Comparison of ENCODE assay signal across 12 mouse cellular contexts in genomic region chr2:122306184-122306583, GRCm38 (mm10). TPM values are rescaled to one million over a fixed set of nuclear protein-coding genes. Genes with fewer than 3 reads are reported as not detected.
DNase-seq lines count a peak whose midpoint lies in the region; ATAC-seq lines count a peak whose summit lies in the region.
"Had no signal": no experiment of that assay in that cellular context is flagged by ENCODE, and none has a peak within 500 bp of the region (broad histone marks: within the 10 kb centered on the region; RNA-seq: fewer than 3 reads in every experiment).

No protein-coding gene starts in this region.

- H3K9ac ChIP-seq in hindbrain, embryonic 16.5 days (ENCODE audit: low read depth, low read length), result no peak overlapping the region
- H3K9ac ChIP-seq in stomach, embryonic 16.5 days (ENCODE audit: low read length), result 0 out of 2 replicates have a peak overlapping the region, but pooled peaks have one; percentile 26
- H3K9ac ChIP-seq: lung, embryonic 14.5 days had no signal

- no peak for DNase-seq in hindbrain, embryonic 10.5 days (ENCODE audit: low spot score)
- DNase-seq in right cerebral cortex, adult 18-20 months, result peak; percentile 13
- DNase-seq in right cerebral cortex, postnatal 36 days (ENCODE audit: low spot score in 2 of 2), result no peak
- peak; percentile 69 for DNase-seq in adrenal gland, postnatal 14 days
- DNase-seq in heart, adult 9 months (ENCODE audit: low spot score in 2 of 2), result no peak
- DNase-seq: gastrocnemius, postnatal 36 days; lung, embryonic 14.5 days had no signal

- H3K4me3 ChIP-seq in hindbrain, embryonic 16.5 days (ENCODE audit: low read length), result no peak overlapping the region
- H3K4me3 ChIP-seq in hindbrain, embryonic 10.5 days, result no peak overlapping the region
- no peak overlapping the region for H3K4me3 ChIP-seq in stomach, embryonic 16.5 days (replicated peaks; ENCODE audit: low read length)
- H3K4me3 ChIP-seq: forebrain, embryonic 10.5 days; limb, embryonic 10.5 days had no signal

- H3K4me2 ChIP-seq in hindbrain, embryonic 16.5 days (ENCODE audit: low read length), result no peak overlapping the region
- no peak overlapping the region for H3K4me2 ChIP-seq in stomach, embryonic 16.5 days (ENCODE audit: low read depth, low read length)
- H3K4me2 ChIP-seq: lung, embryonic 14.5 days had no signal

- peak; percentile 32; the same call in 1 of the 2 replicates for ATAC-seq in hindbrain, embryonic 16.5 days
- peak; percentile 54 for ATAC-seq in stomach, embryonic 16.5 days (ENCODE audit: insufficient read depth, low FRiP score)

- peaks cover 4% of the 10 kb centered on the region; the same call in 1 of the 2 replicates for H3K27me3 ChIP-seq in hindbrain, embryonic 16.5 days (replicated peaks; ENCODE audit: control insufficient read depth, insufficient read depth, low read length)
- H3K27me3 ChIP-seq in hindbrain, embryonic 10.5 days (ENCODE audit: insufficient read depth, poor library complexity, severe bottlenecking), result peaks cover 92% of the 10 kb centered on the region
- H3K27me3 ChIP-seq in stomach, embryonic 16.5 days (ENCODE audit: control insufficient read depth, insufficient read depth, low read length), result peaks cover 43% of the 10 kb centered on the region

- no peaks in the 10 kb centered on the region for H3K36me3 ChIP-seq in hindbrain, embryonic 16.5 days (ENCODE audit: control insufficient read depth, insufficient read depth, low read length)
- no peaks in the 10 kb centered on the region for H3K36me3 ChIP-seq in hindbrain, embryonic 10.5 days
- no peaks in the 10 kb centered on the region for H3K36me3 ChIP-seq in stomach, embryonic 16.5 days (ENCODE audit: control insufficient read depth, insufficient read depth, low read length)
- H3K36me3 ChIP-seq: forebrain, embryonic 10.5 days; limb, embryonic 10.5 days had no signal

- 37% methylated on average over 4 of the region's 4 CpGs for WGBS in hindbrain, embryonic 16.5 days
- WGBS in hindbrain, embryonic 10.5 days, result 68% methylated on average over 4 of the region's 4 CpGs
- WGBS in stomach, embryonic 16.5 days, result 34% methylated on average over 4 of the region's 4 CpGs

- no peak overlapping the region for H3K27ac ChIP-seq in hindbrain, embryonic 16.5 days (ENCODE audit: low read depth, low read length)
- H3K27ac ChIP-seq in hindbrain, embryonic 10.5 days, result no peak overlapping the region
- H3K27ac ChIP-seq in stomach, embryonic 16.5 days (ENCODE audit: low read length), result peak overlapping the region; percentile 69; the same call in 1 of the 2 replicates
- H3K27ac ChIP-seq: forebrain, embryonic 10.5 days; limb, embryonic 10.5 days had no signal

- H3K9me3 ChIP-seq in hindbrain, embryonic 16.5 days (ENCODE audit: control insufficient read depth, low read length), result no peaks in the 10 kb centered on the region
- H3K9me3 ChIP-seq in hindbrain, embryonic 10.5 days, result no peaks in the 10 kb centered on the region
- no peaks in the 10 kb centered on the region for H3K9me3 ChIP-seq in stomach, embryonic 16.5 days (replicated peaks; ENCODE audit: control insufficient read depth, low read length)
- H3K9me3 ChIP-seq: forebrain, embryonic 10.5 days; limb, embryonic 10.5 days had no signal

- H3K4me1 ChIP-seq in hindbrain, embryonic 16.5 days (ENCODE audit: control insufficient read depth, insufficient read depth, low read depth, low read length), result peaks cover 12% of the 10 kb centered on the region
- H3K4me1 ChIP-seq in hindbrain, embryonic 10.5 days (replicated peaks), result peaks cover 11% of the 10 kb centered on the region
- H3K4me1 ChIP-seq in stomach, embryonic 16.5 days (ENCODE audit: control insufficient read depth, insufficient read depth, low read length), result peaks cover 8% of the 10 kb centered on the region

RNA-seq across cellular contexts. Expression of gene Duoxa1, which starts 7.3 kb away (rescaled TPM):
- polyA plus RNA-seq in hindbrain, embryonic 16.5 days (2015; fragmentation: Nextera tagmentation; extraction: Ambion mirVana), result 0.26 and 0.27 TPM in 2 replicates
- not detected in 2 replicates for polyA plus RNA-seq in hindbrain, embryonic 10.5 days (2016; fragmentation: Nextera tagmentation; extraction: Ambion mirVana)
- total RNA-seq in adrenal gland, postnatal 14 days (2021), result 0.41 TPM in 1 of 2 replicates, not detected in the other
- 11.4 and 17.4 TPM in 2 replicates for polyA plus RNA-seq in stomach, embryonic 16.5 days (2015; fragmentation: Nextera tagmentation; extraction: Ambion mirVana)
- polyA plus RNA-seq: forebrain, embryonic 10.5 days; lung, embryonic 14.5 days had no signal

RNA-seq across cellular contexts. Expression of gene Duoxa2, which starts 7.5 kb away (rescaled TPM):
- 0.19 and 0.36 TPM in 2 replicates for polyA plus RNA-seq in hindbrain, embryonic 16.5 days (2015; fragmentation: Nextera tagmentation; extraction: Ambion mirVana)
- polyA plus RNA-seq in hindbrain, embryonic 10.5 days (2016; fragmentation: Nextera tagmentation; extraction: Ambion mirVana), result not detected in 2 replicates
- total RNA-seq in adrenal gland, postnatal 14 days (2021), result not detected in 2 replicates
- polyA plus RNA-seq in stomach, embryonic 16.5 days (2015; fragmentation: Nextera tagmentation; extraction: Ambion mirVana), result 3.4 and 6.1 TPM in 2 replicates
- total RNA-seq: gastrocnemius, postnatal 36 days had no signal
- polyA plus RNA-seq: forebrain, embryonic 10.5 days; limb, embryonic 10.5 days; lung, embryonic 14.5 days; stomach, embryonic 14.5 days had no signal

RNA-seq across cellular contexts. Expression of gene Duox2, which starts 7.9 kb away (rescaled TPM):
- 0.03 TPM in 1 of 2 replicates, not detected in the other for polyA plus RNA-seq in hindbrain, embryonic 16.5 days (2015; fragmentation: Nextera tagmentation; extraction: Ambion mirVana)
- not detected in 2 replicates for polyA plus RNA-seq in hindbrain, embryonic 10.5 days (2016; fragmentation: Nextera tagmentation; extraction: Ambion mirVana)
- 0.07 and 0.11 TPM in 2 replicates for total RNA-seq in adrenal gland, postnatal 14 days (2021)
- polyA plus RNA-seq in stomach, embryonic 16.5 days (2015; fragmentation: Nextera tagmentation; extraction: Ambion mirVana), result 1.6 and 2.6 TPM in 2 replicates
- polyA plus RNA-seq: forebrain, embryonic 10.5 days; limb, embryonic 10.5 days had no signal

RNA-seq across cellular contexts. Expression of gene Duox1, which starts 9.3 kb away (rescaled TPM):
- polyA plus RNA-seq in hindbrain, embryonic 16.5 days (2015; fragmentation: Nextera tagmentation; extraction: Ambion mirVana), result 0.09 and 0.15 TPM in 2 replicates
- 0.04 TPM in 1 of 2 replicates, not detected in the other for polyA plus RNA-seq in hindbrain, embryonic 10.5 days (2016; fragmentation: Nextera tagmentation; extraction: Ambion mirVana)
- 0.08 TPM in 1 of 2 replicates, not detected in the other for total RNA-seq in adrenal gland, postnatal 14 days (2021)
- polyA plus RNA-seq in stomach, embryonic 16.5 days (2015; fragmentation: Nextera tagmentation; extraction: Ambion mirVana), result 2.7 and 4.3 TPM in 2 replicates
- polyA plus RNA-seq: forebrain, embryonic 10.5 days; lung, embryonic 14.5 days had no signal

Comparison
In these comparisons a context has a peak if more than half of its experiments do, and no peak if none do; other contexts are left out.
1. DNase-seq: peak in right cerebral cortex, adult 18-20 months (single experiment) and adrenal gland, postnatal 14 days (single experiment); none in hindbrain, embryonic 10.5 days (single experiment), right cerebral cortex, postnatal 36 days (0 of 2) and heart, adult 9 months (0 of 2).